Mouse (Mus musculus) ovary, postnatal 14 days (tissue): Measurements from ENCODE around the gene Retn.
A peak's percentile ranks its signal among the peaks of the same experiment; 100 is the strongest.

Experiments used
- DNase-seq: peaks from one replicate; pipeline ENCODE4 v3.0.0; 2022; ENCODE audit warnings: low spot score

Retn gene

DNA sequence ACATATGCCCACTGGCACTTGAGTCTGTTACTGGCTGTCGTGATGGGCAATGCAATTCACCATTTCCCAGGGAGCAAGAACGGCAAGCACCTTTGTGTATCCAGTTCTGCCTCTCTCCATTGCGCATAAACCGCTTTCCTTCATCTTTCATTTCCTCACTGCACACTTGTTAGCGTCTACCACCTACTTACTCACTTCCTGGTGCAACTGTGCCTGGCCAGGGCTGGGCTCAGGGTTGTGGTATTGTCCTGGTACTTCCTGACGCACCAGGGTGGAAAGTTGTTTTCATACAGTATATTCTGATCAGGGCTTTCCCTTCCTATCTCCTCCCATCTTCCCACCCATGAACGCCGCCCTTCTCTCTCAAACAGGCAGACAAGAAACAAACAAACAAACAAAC lies 5.3 kb downstream of the Retn start:
- DNase-seq, result no peak

DNA sequence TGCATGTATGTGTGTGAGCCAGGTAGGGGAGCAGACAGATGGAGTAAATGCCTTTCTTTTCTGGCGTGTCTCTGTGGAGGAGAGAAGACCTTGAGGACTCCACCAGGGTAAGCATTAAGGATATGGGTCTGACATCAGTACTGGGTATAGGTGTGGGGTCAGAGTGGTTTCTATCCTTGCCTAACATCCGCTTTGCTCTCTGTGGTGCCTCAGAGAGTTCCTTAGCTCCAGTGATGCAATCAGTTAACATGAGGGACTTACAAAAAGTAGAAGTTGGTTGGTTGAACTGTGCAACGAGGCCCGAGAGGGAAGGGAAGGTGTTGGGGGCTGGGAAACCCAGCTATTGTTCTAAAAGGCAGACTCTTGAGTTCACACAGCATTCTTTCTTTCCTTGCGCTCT lies 8.8 kb downstream of the Retn start:
- no peak for DNase-seq

DNA sequence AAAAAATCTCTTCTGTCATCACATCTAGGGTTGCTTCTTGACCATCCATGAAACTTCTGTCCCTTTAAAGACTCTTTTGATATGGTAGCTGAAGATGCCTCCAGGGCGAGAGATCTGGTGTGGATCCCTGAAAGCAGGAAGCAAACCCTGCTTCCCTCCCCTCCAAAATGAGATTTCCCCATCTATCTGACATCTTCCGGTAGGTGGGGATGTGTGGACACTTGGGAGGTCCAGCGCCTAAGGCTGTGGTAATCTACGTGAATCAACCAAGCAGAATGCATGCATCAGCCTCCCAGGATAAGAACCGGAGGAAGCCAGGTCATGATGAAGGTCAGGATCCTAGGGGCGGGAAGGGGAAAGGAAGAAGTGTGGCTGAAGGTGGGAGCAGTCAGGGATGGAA lies 9.9 kb downstream of the Retn start, which contains the start of gene Mcemp1:
Mcemp1 (plus strand) TSS at position 248 of the 400 bp plus-strand sequence.
- no peak for DNase-seq

GRCm38 (mm10) chr8:3670388-3670787 lies 14.8 kb downstream of the Retn start:
- no peak for DNase-seq

GRCm38 (mm10) chr8:3671980-3672491 lies 16.5 kb downstream of the Retn start, which contains the start of gene Fcor:
Fcor (minus strand) TSS chr8:3672362.
- peak; percentile 80 for DNase-seq

GRCm38 (mm10) chr8:3674671-3675070 lies 19.1 kb downstream of the Retn start:
- no peak for DNase-seq

DNA sequence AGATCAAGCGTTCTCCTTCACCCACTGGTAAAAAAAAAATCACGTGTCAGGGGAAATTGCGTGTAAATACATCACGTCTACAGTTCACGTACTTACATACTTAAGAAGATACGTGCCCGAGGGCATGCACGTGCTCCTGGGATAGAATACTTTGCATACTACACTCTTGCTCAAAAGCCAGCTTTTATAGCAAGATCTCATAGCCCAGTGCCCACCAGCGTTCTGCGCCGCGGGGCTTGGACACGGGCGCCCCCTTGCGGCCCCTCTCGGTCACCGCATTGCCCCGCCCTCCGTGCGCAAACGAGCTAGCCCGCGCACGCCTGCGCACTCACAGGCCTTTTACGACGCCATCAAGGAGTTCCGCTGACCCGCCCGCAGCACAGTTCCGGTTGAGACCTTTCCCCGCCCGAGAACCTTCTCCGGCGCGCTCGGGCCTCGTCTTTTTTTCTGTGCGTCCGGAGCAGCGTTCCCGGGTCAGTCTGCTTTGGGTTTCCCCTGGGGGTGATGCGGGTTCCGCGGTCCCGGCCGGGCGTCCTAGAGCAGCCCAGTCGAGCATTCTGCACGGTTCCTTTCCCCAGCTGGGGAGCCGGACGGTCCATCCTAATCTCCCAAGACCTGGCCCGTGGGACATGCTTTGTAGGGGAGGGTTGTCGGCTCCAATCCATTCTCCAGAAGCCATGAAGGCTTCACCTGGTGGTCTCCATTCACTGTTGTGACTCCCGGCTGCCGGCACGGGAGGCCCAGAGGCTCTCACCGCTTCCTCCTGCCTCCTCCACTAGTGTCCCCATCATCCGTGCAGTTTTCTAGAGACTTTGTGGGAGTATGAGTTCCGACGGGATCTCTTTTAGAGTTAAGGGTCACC lies 20.8 kb downstream of the Retn start, which contains the start of gene Trappc5:
Trappc5 (plus strand) TSS at position 169 of the 862 bp plus-strand sequence.
- DNase-seq, result peak; percentile 91

- no peak for DNase-seq
These were observed 21.5 kb downstream of the Retn start for GRCm38 (mm10) chr8:3676993-3677579.

GRCm38 (mm10) chr8:3678831-3679230 lies 23.3 kb downstream of the Retn start:
- DNase-seq, result no peak

DNA sequence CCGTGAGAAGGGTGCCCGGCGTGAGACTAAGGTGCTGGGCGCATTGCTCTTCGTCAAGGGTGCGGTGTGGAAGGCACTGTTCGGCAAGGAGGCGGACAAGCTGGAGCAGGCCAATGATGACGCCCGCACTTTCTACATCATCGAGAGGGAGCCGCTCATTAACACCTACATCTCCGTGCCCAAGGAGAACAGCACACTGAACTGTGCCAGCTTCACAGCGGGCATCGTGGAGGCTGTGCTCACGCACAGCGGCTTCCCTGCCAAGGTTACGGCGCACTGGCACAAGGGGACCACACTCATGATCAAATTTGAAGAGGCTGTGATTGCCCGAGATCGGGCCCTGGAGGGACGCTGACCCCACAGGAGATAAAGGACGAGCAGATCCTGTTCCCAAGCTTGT lies 23.7 kb downstream of the Retn start:
- no peak for DNase-seq

DNA sequence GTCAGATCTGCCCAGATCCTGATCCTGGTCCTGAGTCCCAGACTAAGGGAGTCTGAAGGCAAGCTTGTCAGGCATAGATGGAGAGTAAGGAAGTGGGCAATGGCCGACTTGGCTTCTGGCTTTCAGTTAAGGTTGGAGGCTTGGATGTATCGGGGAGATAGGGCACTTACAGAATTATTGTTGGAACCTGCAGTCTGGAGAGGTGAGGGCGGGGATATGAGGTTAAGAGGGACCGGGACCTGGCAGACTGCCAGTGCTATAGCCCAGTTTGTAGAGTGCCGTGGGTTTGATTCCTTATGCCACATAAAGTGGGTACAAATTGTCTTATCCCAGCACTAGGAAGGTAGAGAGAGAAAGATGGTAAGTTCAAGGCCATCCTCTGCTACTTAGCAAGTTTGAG lies 24.1 kb downstream of the Retn start:
- no peak for DNase-seq

DNA sequence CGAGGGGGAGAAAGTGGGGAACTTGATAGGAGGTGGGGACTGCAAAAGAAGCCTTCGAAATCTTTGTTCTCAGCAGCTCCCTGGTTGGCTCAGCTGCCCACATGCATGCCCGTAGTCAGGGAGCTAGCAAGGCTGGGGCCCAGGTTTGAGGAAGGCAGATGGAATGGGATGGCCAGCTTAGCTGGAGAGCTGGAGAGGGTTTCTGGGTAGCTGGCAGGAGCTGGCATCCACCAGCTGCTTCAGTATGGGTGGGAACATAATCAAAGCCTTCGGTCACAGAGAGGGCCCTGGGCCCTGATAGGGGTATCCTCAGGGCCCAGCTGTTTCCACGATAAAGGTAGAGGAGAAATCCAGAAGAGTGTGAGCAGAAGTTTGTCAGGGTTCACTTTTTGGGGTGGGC lies 26.9 kb downstream of the Retn start:
- no peak for DNase-seq

- no peak for DNase-seq
These were observed 28.0 kb downstream of the Retn start for GRCm38 (mm10) chr8:3683408-3684176.

- DNase-seq, result no peak
These were observed 29.0 kb downstream of the Retn start for GRCm38 (mm10) chr8:3684530-3684929.

DNA sequence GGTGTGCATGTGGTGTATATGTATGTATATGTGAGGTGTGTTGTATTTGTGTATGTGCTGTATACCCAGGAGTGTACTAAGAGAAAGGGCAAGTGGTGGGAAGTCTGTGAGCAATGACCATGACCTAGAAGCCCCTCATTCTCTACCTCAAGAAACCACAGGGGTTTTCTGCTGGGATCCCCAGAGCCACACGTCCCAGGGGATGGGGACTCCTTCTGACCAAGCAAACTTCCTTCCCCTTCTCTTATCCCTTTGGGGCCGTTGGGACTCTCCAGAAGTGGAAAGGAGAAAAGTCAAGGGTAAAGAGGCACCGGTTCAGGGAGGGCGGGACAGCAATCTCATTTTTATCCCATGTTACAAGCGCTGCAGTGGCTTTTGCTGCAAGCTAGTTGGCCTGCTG lies 29.9 kb downstream of the Retn start:
- no peak for DNase-seq

DNA sequence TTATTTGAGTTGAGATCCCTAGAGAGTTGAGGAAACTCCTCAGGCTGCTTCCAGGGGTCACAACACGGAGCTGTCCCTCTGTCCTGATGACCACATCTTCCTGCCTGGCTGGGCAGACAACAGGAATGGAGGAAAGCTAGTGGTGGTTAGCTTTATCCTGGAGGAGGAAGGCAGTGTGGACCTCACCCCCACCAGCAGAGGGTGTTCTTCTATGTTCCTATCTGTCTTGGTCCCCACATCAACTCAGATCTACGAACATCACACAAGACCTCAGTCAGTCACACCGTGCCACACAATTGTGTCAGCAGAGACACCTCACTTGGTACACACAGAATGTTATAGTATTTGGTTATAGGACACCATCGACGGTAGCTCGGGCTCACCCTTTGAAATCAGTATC lies 32.0 kb downstream of the Retn start:
- DNase-seq, result no peak

DNA sequence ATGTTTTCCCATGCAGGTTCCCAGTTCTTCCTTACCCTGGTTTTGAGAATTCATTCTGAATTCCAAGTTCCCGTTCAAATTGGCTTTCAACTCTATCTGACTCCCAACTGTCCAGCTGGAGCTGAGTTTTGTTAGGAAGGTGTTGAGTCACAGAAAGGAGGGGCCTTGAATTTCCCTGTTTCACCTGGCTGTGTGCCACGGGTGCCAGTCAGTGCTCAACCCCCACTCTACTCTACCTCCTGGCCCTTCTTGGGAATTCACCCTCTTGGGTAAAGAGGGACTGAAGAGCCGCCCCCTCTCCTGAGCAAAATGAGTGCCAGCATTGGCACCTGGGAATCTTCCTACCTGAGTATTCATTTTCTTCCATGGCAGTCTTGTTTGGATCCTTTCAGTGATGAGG lies 35.2 kb downstream of the Retn start:
- no peak for DNase-seq

DNA sequence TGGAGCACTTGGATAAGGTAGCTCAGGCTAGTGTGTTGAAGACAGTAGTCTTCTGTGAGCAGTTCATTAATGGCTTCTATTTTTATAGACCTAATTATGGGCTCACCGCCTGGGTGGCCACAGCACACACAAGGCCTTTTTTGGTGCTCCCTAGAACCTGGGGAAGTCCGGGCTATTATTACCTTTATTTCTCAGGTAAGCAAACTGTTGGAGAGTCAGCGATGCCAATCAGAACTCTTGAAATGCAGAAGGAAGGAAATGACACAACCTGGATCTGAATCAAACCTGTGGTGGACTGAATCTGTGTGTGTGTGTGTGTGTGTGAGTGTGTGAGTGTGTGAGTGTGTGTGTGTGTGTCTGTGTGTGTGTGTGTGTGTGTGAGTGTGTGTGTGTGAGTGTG lies 38.6 kb downstream of the Retn start, which contains the start of gene Fcer2a:
Fcer2a (minus strand) TSS at position 55 of the 400 bp plus-strand sequence.
- DNase-seq, result no peak

DNA sequence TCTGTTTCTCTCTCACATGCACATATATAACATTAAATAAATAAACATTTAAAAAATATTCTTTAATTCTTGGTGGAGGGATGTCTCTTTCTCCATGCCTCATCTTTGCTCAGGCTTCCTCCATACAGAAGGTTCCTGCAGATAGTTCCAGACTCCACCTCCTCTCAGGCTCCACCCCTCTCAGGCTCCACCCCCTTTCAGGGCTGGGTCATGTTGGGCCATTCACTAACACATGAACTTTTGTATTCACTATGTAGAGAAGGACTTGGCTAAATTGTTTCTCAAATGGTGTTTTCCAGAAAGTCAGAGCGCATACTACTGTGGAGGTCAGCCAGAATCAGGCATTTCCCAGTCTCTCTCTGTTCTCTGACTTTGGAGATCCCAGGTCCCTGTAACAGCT lies 45.9 kb downstream of the Retn start:
- DNase-seq, result no peak

- DNase-seq, result no peak
These were observed 50.1 kb downstream of the Retn start for GRCm38 (mm10) chr8:3705711-3706110.

- no peak for DNase-seq
These were observed 52.0 kb downstream of the Retn start for GRCm38 (mm10) chr8:3707611-3708010.
